Mouse (Mus musculus) testis, adult 2 months (tissue): ENCODE results near the gene Antxr1.

ENCODE experiments used
- CTCF ChIP-seq: fragments of 200-500 bp; IDR thresholded peaks from 2 replicates; pipeline ENCODE4 v1.5.1; 2012; ENCODE audit warnings: low read depth, mild to moderate bottlenecking, inconsistent platforms, low read length, moderate library complexity; ENCODE audit not compliant: control insufficient read depth, insufficient read depth, insufficient replicate concordance
- POLR2A ChIP-seq: fragments of 200-500 bp; IDR thresholded peaks from 2 replicates; pipeline ENCODE4 v1.6.1; 2012; ENCODE audit warnings: low read depth, mild to moderate bottlenecking, inconsistent platforms, low read length, moderate library complexity; ENCODE audit not compliant: control insufficient read depth

- TF ChIP-seq CTCF = no peak
- no peak for TF ChIP-seq POLR2A
Observed at GRCm38 (mm10) chr6:87092476-87092875, 243.1 kb downstream of the Antxr1 start.
